Mouse (Mus musculus): ENCODE results near the gene Nudt7.

Nudt7 gene

DNA sequence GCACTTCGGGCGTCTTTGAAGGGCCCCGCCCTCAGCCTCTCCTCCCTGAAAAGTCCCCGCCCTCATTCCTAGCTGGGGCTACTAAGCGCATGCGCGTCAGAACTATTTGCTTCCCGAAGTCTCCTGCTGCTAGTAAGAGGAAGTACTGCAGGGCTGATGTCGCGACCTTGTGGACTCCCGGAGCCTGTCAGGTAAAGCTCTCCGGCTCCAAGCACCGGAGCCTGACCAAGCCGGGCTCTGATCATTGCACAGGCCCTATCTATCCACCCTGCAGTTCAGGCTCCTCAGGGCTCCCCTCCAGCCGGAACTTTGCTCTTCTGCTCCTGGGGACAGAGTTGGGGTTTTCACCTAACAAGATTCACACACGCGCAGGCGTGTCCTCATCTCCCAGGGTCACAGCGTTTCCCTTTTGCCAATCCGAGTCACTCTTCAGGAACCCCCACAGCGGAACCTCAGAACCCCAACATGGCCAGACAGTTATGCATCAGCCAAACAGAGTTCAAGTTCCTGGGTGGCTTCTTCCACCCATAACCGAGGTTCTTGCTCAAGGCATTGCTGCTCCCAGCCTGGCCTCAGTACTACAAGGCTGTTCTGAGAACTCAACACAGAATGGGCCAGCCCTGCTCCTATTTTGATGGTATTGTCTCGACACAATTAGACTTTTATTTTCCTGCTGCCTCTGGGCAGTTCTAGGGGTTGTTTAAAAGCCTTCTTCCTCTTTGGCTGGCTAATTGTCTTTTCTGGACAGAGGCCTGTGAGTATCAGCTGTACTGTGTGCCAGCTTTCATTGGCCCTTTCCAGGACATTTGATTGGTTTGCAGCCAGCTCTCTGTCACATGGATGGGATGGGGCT is at the start of gene Nudt7:
Gene Nudt7, plus strand, starts transcription at position 48 of the 853 bp plus-strand sequence.
- no peak for DNase-seq (ENCODE audit: low read depth, low spot score)

GRCm38 (mm10) chr8:114087932-114088331 is 45.4 kb upstream of the Nudt7 start:
- no peak for DNase-seq (ENCODE audit: low read depth, low spot score)

DNA sequence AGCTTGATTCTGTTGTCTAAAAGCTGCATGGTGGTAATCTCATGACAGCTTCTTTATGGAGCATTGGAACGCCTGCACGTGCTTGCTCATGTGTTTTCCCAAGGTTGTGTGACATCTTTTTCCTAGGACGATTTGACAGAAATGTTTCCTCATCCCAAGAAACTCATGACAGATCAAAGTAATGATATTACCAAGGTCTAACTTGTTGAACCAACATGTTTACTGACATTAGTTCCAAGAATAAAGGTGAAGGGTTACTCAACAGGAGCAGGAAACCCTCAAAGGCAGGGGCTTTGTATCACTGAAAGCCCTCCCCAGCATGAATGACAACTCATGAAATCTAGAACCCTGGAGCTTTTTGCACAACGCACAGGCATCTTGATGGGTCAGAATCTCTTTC is 42.6 kb upstream of the Nudt7 start:
- no peak for DNase-seq (ENCODE audit: low read depth, low spot score)

- DNase-seq (ENCODE audit: low read depth, low spot score) = no peak
These were observed 40.0 kb upstream of the Nudt7 start for GRCm38 (mm10) chr8:114093321-114093720.

- no peak for DNase-seq (ENCODE audit: low read depth, low spot score)
These were observed 38.8 kb upstream of the Nudt7 start for GRCm38 (mm10) chr8:114094526-114094925.

GRCm38 (mm10) chr8:114100561-114101206 is 32.7 kb upstream of the Nudt7 start:
- DNase-seq (ENCODE audit: low read depth, low spot score) = no peak

DNA sequence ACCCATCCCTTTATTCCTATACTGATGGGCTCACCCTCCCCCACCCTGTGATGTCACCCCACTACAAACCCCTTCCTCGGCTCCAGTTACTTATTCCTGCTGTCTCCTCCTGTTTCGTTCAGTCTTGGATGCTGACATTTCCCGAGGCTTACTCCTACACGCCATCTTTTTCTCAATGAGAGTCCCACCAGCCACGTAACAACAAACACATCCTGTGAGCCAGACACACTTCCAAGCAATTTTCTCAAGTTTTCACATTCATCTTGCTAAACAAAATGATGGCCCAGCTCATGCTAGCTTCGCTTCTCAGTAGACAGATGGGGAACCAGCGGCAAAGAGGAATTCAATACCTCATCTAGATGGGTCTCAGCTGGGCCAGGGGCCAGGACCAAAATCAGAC is 30.0 kb upstream of the Nudt7 start:
- no peak for DNase-seq (ENCODE audit: low read depth, low spot score)

GRCm38 (mm10) chr8:114105971-114106370 is 27.4 kb upstream of the Nudt7 start:
- no peak for DNase-seq (ENCODE audit: low read depth, low spot score)

DNA sequence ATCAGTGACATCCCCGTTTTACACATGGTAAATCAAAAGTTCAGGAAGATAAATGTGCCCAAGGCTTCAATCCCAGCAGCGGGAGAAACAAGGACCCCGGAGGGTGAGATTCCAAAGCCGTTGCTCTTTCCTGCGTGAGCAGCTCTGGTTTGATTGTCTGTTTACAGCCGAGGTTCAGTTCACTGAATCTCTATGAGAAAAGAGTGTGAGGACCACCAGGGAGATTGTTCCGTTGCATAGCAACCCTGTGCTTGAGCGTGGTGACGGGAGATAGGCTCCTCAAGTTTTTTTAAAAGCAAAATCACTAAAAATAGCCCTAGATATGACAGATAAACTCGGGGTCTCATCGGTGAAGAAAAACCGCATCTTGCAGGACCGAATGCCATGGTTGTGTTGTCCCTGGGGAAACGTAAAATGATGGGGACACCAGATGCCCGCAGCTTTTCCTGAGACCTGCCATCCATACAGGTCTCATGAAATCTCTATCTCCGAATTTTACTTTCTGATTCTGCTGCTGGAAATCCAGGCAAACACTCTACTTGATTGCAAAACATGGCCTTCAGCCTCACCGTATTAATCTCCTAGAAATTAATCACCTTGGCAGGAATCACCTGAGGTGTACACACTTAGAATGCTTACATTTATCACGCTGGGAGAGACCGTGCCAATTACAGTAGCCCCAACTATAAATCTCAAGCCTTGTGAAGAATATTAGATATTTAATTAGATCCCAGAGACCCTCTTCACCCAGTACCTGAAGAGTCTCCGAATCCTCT is 23.8 kb upstream of the Nudt7 start:
- no peak for DNase-seq (ENCODE audit: low read depth, low spot score)

DNA sequence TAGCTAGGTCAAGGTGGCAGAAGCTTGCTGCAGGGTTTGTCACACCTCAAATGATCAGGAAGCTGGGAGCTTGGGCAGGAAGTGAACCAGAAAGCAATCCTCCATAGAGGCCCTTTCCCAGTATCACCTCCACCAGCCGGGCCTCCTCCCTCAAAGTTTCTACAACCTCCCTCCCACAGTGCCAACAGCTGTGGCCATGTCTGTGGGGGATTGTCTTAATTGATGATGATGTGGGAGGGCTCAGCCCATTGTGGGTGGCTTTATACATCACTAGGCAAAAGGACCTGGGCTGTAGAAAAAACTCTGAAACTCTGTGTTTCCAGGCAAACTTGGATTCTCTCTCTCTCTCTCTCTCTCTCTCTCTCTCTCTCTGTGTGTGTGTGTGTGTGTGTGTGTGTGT is 18.3 kb upstream of the Nudt7 start:
- no peak for DNase-seq (ENCODE audit: low read depth, low spot score)

DNA sequence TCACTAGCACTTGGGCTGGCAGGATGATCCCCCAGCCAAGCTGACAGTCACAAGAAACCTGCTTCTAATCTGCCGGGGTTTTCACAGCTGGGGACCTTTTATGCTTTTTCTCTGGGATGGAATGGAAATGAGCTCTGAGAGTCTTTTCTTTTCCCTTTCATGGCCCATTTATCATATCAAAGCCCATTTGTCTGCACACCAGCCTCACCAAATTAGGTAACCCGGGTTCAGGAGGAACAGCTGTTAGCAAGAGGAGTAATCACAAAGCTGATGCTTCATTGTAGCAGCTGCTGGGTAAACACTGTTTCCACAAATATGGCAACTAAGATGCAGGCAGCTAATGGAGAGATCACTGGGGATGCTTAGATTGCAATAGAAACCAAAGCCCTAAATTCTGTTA is 17.3 kb upstream of the Nudt7 start:
- no peak for DNase-seq (ENCODE audit: low read depth, low spot score)

DNA sequence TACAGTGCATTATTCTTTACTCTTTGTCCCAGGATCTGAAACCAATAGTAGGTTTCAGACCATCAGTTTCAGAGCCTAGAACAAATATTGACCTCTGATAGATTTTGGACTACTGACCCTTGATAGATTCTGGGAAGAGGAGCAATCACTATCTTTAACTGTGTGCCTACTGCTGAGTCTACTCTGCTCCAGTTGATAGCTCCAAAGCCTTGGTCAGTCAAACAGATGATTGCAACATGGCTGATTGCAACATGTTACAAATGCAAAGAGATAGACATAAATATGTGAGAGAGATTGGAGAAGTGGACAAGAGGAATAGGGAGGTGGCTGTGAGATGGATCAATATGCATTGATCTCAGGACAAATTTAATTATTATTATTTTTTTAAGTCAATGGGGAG is 15.9 kb upstream of the Nudt7 start:
- no peak for DNase-seq (ENCODE audit: low read depth, low spot score)

GRCm38 (mm10) chr8:114121781-114122180 is 11.6 kb upstream of the Nudt7 start:
- DNase-seq (ENCODE audit: low read depth, low spot score) = no peak

GRCm38 (mm10) chr8:114123611-114124010 is 9.7 kb upstream of the Nudt7 start:
- no peak for DNase-seq (ENCODE audit: low read depth, low spot score)

GRCm38 (mm10) chr8:114124084-114124750 is 9.1 kb upstream of the Nudt7 start:
- DNase-seq (ENCODE audit: low read depth, low spot score) = no peak

DNA sequence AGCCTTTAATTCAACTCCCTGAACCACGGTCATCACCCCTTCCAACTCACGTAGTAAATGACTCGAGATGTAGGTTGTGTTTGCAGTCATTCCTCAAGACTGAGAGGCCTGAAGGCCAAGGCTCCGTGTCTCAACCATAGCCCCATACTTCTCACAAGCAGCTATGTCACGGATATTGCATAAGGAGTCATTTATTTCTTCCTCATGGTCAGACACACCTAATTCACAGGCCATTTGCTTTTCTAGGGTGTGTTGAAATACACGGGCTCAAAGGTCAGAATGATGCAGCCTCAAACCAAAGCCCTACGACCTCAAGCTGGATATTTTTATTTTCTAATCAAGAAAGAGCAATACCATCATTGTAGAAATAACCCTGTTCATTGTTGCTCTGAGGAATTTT is 2.5 kb upstream of the Nudt7 start:
- DNase-seq (ENCODE audit: low read depth, low spot score) = no peak

GRCm38 (mm10) chr8:114131421-114131820 is 1.9 kb upstream of the Nudt7 start:
- no peak for DNase-seq (ENCODE audit: low read depth, low spot score)

- no peak for DNase-seq (ENCODE audit: low read depth, low spot score)
These were observed 277 bp upstream of the Nudt7 start for GRCm38 (mm10) chr8:114133050-114133509.

DNA sequence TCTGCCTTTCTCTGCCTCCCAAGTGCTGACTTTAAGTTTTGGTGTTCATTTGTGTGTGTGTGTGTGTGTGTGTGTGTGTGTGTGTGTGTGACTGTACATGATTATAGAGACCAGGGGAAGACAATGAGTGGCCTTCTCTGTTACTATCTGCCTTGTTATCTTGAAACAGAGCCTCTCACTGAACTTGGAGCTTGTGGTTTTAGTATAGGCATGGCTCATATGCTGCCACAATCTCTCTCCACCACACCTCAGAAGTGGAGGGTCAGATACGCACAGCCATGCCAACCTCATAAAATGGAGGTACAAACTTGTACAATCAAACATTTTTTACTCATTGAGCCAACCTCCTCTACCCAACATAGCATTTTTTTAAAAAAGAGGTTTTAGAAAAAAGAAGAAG is 3.4 kb downstream of the Nudt7 start:
- DNase-seq (ENCODE audit: low read depth, low spot score) = no peak

DNA sequence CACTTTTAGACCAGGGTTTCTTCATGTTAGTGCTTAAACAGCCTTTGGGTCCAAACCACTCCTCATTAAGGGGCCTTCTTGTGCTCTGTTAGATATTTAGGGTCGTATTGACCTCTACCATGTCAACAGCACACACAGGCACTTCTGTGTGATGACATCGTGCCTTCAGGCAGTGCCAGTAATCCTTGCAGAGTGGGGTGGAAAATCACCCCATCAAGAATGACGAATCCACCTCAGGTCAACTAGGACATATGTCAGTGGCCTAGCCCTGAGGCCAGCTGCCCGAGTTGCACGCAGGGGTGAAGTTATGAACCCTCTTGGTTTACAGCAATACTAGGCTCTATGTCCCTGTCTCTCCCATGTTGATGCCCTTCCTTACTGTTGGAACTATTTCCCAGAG is 3.8 kb downstream of the Nudt7 start:
- no peak for DNase-seq (ENCODE audit: low read depth, low spot score)

GRCm38 (mm10) chr8:114140437-114140836 is 7.1 kb downstream of the Nudt7 start:
- DNase-seq (ENCODE audit: low read depth, low spot score) = no peak

GRCm38 (mm10) chr8:114142199-114142598 is 8.8 kb downstream of the Nudt7 start:
- no peak for DNase-seq (ENCODE audit: low read depth, low spot score)

Data from A20 (cell line).